Mouse (Mus musculus): ENCODE measurements around the gene Pilrb2. TPM values are rescaled to one million over a fixed set of nuclear protein-coding genes. Genes with fewer than 3 reads are reported as not detected.
"Not testable (repeated sequence)": the region's sequence is repeated elsewhere in the genome, so short reads cannot be mapped to it uniquely, and the experiment has no call there.

The Pilrb2 gene
- 0.70 and 1.1 TPM in 2 replicates for polyA plus RNA-seq (2014; fragmentation: Nextera tagmentation; extraction: Ambion mirVana)

DNA sequence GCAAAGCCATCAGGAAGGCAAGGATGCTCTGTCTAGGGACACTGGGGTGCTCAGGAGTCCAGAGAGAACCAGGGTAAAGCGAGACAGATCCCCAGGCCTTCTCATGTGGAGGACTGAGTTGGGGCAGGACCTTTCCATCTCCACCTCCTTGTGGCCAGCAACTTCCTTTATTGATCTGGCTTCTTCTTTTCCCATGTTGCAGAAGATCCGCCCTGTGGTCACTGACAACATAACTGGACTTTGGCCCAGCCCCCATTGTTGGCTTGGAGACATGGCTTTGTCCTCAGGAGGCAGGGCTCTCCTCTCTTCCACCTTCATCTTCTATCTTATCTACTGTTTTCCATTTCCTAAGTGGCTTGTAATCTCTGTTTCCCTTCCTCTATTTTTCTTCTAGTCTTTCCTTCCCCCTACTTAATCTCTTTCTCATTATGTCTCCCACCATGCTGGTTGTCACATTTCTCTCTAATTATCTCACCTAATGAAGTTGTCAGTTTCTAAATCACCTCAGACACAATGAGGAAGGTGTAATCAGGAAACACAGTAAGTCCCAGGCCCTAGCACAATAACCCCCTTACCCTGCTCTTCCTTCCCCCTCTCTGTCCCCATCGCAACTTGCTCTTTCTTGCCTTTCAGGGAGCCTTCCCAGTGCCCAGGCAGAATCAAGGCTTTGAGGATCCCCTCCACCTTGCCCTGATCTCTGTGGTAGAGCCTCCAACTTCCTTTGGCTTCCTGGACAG lies at the start of gene Pilrb2:
Pilrb2 (minus strand) TSS at position 172 of the 737 bp plus-strand sequence.
- H3K4me3 ChIP-seq (ENCODE audit: low read depth, low read length); H3K27me3 ChIP-seq (ENCODE audit: control insufficient read depth, insufficient read depth, low read length); H3K36me3 ChIP-seq (ENCODE audit: control insufficient read depth, insufficient read depth, low read length); H3K4me2 ChIP-seq (replicated peaks; ENCODE audit: low read depth, low read length); H3K9ac ChIP-seq (replicated peaks; ENCODE audit: low read depth, low read length); H3K27ac ChIP-seq (ENCODE audit: low read length); ATAC-seq (ENCODE audit: insufficient number of reproducible peaks, insufficient read depth, low FRiP score, low read depth); H3K4me1 ChIP-seq (ENCODE audit: control insufficient read depth, insufficient read depth, low read length); H3K9me3 ChIP-seq (ENCODE audit: control insufficient read depth, low read depth, low read length): not testable (repeated sequence)
- 60% methylated on average over 3 of the region's 3 CpGs for WGBS

DNA sequence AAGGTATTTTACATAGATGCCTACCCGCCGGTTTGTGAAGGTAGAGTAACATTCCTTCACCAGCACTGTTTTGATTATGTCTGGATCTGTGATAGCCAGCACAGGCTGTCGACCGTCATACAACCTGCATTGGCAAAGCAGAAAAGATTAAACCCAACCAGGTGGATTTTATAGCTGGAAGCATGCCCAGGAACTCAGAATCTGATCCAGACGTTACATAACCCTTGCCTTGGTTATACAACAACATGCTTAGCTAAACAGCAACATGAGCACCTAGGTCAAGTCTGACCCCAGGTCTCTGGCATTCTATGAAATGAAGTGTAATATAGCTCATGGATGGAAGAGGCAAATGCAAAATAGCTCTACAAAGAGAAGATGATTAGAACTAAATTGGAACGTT lies 43.9 kb upstream of the Pilrb2 start:
- H3K9me3 ChIP-seq (ENCODE audit: control insufficient read depth, low read depth, low read length), result no peaks in the 10 kb centered on the region
- 63% methylated on average over 6 of the region's 6 CpGs for WGBS
- no peak for ATAC-seq (ENCODE audit: insufficient number of reproducible peaks, insufficient read depth, low FRiP score, low read depth)

DNA sequence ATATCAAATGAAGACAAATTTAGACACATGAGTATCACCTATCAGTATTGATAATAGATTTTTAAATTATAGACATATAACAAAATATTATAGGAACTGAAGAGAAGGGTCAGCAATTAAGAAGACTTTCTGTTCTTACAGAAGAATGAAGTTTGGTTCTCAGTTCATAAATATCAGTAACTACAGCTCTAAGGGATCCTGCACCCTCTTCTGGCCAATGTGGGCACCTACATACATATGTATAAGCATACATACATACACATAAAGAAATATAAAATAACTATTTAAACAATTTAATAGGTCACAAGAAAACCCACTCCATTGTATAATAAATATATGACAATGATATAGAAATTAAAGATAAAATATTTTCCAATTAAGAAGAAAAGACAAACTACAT lies 42.9 kb upstream of the Pilrb2 start:
- H3K4me2 ChIP-seq (replicated peaks; ENCODE audit: low read depth, low read length), result no peak overlapping the region
- no peaks in the 10 kb centered on the region for H3K4me1 ChIP-seq (ENCODE audit: control insufficient read depth, insufficient read depth, low read length)
- no peak overlapping the region for H3K9ac ChIP-seq (replicated peaks; ENCODE audit: low read depth, low read length)
- H3K27me3 ChIP-seq (ENCODE audit: control insufficient read depth, insufficient read depth, low read length), result no peaks in the 10 kb centered on the region
- H3K27ac ChIP-seq (ENCODE audit: low read length), result no peak overlapping the region
- ATAC-seq (ENCODE audit: insufficient number of reproducible peaks, insufficient read depth, low FRiP score, low read depth), result no peak
- no peaks in the 10 kb centered on the region for H3K36me3 ChIP-seq (ENCODE audit: control insufficient read depth, insufficient read depth, low read length)
- H3K4me3 ChIP-seq (ENCODE audit: low read depth, low read length), result no peak overlapping the region
- H3K9me3 ChIP-seq (ENCODE audit: control insufficient read depth, low read depth, low read length), result no peaks in the 10 kb centered on the region

More for the DNA sequence above, 43.9 kb upstream of the Pilrb2 start:
- Histone ChIP-seq H3K27ac (ENCODE audit: low read length) (no peak overlapping the region), H3K4me1 (ENCODE audit: control insufficient read depth, insufficient read depth, low read length) (no peaks in the 10 kb centered on the region), H3K36me3 (ENCODE audit: control insufficient read depth, insufficient read depth, low read length) (no peaks in the 10 kb centered on the region), H3K27me3 (ENCODE audit: control insufficient read depth, insufficient read depth, low read length) (no peaks in the 10 kb centered on the region), H3K9ac (replicated peaks; ENCODE audit: low read depth, low read length) (no peak overlapping the region), H3K4me3 (ENCODE audit: low read depth, low read length) (no peak overlapping the region), H3K4me2 (replicated peaks; ENCODE audit: low read depth, low read length) (no peak overlapping the region)

DNA sequence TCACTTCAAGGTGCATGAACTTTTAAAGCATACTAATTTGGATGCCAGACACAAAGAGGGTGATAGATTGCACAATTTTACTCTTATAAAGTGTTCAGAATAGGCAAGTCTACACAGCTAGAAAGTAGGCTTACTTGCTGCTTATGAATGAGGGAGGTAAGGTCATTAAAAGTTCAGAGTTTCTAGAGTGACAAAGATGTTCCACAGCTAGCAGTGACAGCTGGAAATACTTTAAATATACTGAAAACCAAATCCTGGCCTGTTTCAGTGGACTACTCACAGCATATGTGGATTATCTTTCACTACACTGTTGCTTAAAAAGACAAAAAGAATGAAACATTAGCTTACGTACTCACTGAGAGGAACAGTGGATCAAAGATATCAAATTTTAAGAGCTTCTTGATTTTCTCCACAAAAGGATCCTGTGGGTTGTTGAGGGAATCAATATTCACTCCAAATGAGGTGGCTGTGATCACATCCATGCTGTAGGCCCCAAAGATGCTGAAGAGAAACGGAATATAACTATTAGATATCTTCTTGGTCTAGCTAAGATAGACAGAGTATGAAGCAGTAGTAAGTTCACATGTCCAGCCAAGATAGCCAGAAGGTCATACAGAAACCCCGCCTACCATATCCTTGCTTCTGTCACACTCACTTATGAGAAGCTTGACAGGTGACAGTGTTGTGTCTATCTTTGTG lies 38.1 kb upstream of the Pilrb2 start:
- Histone ChIP-seq H3K9ac (replicated peaks; ENCODE audit: low read depth, low read length) (no peak overlapping the region), H3K27ac (ENCODE audit: low read length) (no peak overlapping the region)
- ATAC-seq (ENCODE audit: insufficient number of reproducible peaks, insufficient read depth, low FRiP score, low read depth), result no peak

DNA sequence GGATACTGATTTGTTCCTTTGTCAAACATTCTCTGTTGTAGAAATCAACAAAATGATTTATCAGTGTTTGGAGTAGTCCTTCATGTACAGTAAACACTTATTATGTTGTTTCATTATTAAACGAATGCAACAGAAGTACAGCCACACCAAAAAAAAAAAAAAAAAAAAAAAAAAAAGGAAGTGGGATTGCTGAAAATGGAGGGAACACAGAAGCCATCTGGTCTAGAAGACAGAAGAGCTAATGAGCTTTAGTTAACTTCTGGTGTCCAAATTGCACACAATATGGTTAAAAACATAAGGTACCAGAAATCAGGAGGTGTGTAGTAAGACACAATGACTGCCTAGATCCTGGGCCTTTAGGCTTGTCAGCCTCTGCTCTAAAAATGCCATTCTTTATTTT lies 26.2 kb upstream of the Pilrb2 start:
- no peaks in the 10 kb centered on the region for H3K4me1 ChIP-seq (ENCODE audit: control insufficient read depth, insufficient read depth, low read length)
- no peaks in the 10 kb centered on the region for H3K27me3 ChIP-seq (ENCODE audit: control insufficient read depth, insufficient read depth, low read length)
- no peak overlapping the region for H3K4me2 ChIP-seq (replicated peaks; ENCODE audit: low read depth, low read length)
- H3K36me3 ChIP-seq (ENCODE audit: control insufficient read depth, insufficient read depth, low read length), result no peaks in the 10 kb centered on the region
- WGBS, result 76% methylated on average over 1 of the region's 1 CpGs
- H3K4me3 ChIP-seq (ENCODE audit: low read depth, low read length), result no peak overlapping the region
- H3K27ac ChIP-seq (ENCODE audit: low read length), result no peak overlapping the region
- H3K9me3 ChIP-seq (ENCODE audit: control insufficient read depth, low read depth, low read length), result no peaks in the 10 kb centered on the region
- no peak overlapping the region for H3K9ac ChIP-seq (replicated peaks; ENCODE audit: low read depth, low read length)
- no peak for ATAC-seq (ENCODE audit: insufficient number of reproducible peaks, insufficient read depth, low FRiP score, low read depth)

More for the DNA sequence above, 38.1 kb upstream of the Pilrb2 start:
- 74% methylated on average over 3 of the region's 3 CpGs for WGBS
- Histone ChIP-seq H3K4me1 (ENCODE audit: control insufficient read depth, insufficient read depth, low read length) (no peaks in the 10 kb centered on the region), H3K9me3 (ENCODE audit: control insufficient read depth, low read depth, low read length) (no peaks in the 10 kb centered on the region), H3K4me2 (replicated peaks; ENCODE audit: low read depth, low read length) (no peak overlapping the region), H3K27me3 (ENCODE audit: control insufficient read depth, insufficient read depth, low read length) (no peaks in the 10 kb centered on the region), H3K4me3 (ENCODE audit: low read depth, low read length) (no peak overlapping the region), H3K36me3 (ENCODE audit: control insufficient read depth, insufficient read depth, low read length) (no peaks in the 10 kb centered on the region)

DNA sequence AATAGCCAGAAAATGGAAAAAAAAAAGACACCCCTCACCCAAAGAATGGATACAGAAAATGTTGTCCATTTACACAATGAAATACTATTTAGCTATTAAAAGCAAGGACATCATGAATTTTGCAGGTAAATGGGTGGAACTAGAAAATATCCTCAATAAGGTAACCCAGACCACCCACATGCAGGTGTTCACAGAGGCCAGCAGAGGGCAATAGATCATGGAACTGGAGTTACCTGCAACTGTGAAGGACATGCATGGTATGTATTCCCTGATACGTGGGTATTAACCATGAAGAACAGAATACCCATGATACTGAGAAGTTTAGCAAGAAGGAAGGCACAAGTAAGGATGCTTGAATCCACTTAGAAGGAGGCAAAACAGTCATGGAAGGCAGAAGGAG lies 21.3 kb upstream of the Pilrb2 start:
- no peaks in the 10 kb centered on the region for H3K27me3 ChIP-seq (ENCODE audit: control insufficient read depth, insufficient read depth, low read length)
- no peaks in the 10 kb centered on the region for H3K4me1 ChIP-seq (ENCODE audit: control insufficient read depth, insufficient read depth, low read length)
- no peaks in the 10 kb centered on the region for H3K36me3 ChIP-seq (ENCODE audit: control insufficient read depth, insufficient read depth, low read length)
- ATAC-seq (ENCODE audit: insufficient number of reproducible peaks, insufficient read depth, low FRiP score, low read depth), result no peak
- no peak overlapping the region for H3K27ac ChIP-seq (ENCODE audit: low read length)
- WGBS, result 53% methylated on average over 1 of the region's 1 CpGs
- no peak overlapping the region for H3K9ac ChIP-seq (replicated peaks; ENCODE audit: low read depth, low read length)
- no peak overlapping the region for H3K4me3 ChIP-seq (ENCODE audit: low read depth, low read length)
- no peaks in the 10 kb centered on the region for H3K9me3 ChIP-seq (ENCODE audit: control insufficient read depth, low read depth, low read length)
- H3K4me2 ChIP-seq (replicated peaks; ENCODE audit: low read depth, low read length), result no peak overlapping the region

DNA sequence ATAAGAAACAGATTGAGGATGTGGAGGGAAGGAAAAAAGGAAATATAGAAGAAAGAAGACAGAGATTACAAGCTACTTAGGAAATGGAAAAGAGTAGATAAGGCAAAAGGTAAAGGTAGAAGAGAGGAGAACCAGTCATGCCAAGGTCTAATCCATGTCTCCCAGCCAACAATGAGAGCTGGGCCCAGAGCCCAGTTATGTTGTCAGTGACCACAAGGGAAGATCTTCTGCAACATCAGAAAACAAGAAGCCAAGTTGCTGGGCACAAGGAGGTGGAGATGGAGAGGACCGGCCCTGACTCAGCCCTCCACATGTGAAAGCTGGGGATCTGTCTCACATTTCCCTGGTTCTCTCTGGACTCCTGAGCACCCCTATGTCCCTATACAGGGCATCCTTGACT lies 16.1 kb upstream of the Pilrb2 start:
- Histone ChIP-seq H3K9ac (replicated peaks; ENCODE audit: low read depth, low read length) (no peak overlapping the region), H3K4me2 (replicated peaks; ENCODE audit: low read depth, low read length) (no peak overlapping the region), H3K36me3 (ENCODE audit: control insufficient read depth, insufficient read depth, low read length) (no peaks in the 10 kb centered on the region), H3K27ac (ENCODE audit: low read length) (no peak overlapping the region), H3K4me1 (ENCODE audit: control insufficient read depth, insufficient read depth, low read length) (no peaks in the 10 kb centered on the region), H3K4me3 (ENCODE audit: low read depth, low read length) (no peak overlapping the region), H3K9me3 (ENCODE audit: control insufficient read depth, low read depth, low read length) (no peaks in the 10 kb centered on the region), H3K27me3 (ENCODE audit: control insufficient read depth, insufficient read depth, low read length) (no peaks in the 10 kb centered on the region)
- no peak for ATAC-seq (ENCODE audit: insufficient number of reproducible peaks, insufficient read depth, low FRiP score, low read depth)
- WGBS, result 93% methylated on average over 1 of the region's 1 CpGs

DNA sequence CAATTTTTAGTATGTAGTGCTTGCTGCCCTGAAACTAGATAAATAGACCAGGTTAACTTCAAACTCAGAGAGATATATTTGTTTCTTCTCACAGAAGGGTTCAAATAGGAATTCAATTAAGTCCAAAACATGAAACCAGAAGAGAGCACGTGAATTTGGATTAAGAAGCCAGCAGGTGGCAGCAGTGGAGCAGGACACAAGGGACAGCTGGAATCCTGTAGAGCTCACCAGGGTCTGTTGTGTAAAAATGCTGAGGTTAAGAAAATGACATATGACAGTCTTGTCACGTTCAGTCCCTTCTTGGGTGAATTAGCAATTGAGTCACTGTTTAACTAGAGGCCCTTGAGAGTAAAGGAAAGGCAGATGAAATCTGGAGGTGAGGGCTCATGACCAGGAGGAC lies 14.3 kb upstream of the Pilrb2 start:
- Histone ChIP-seq H3K9ac (replicated peaks; ENCODE audit: low read depth, low read length) (no peak overlapping the region), H3K4me2 (replicated peaks; ENCODE audit: low read depth, low read length) (no peak overlapping the region), H3K27ac (ENCODE audit: low read length) (no peak overlapping the region), H3K27me3 (ENCODE audit: control insufficient read depth, insufficient read depth, low read length) (no peaks in the 10 kb centered on the region), H3K9me3 (ENCODE audit: control insufficient read depth, low read depth, low read length) (no peaks in the 10 kb centered on the region), H3K36me3 (ENCODE audit: control insufficient read depth, insufficient read depth, low read length) (no peaks in the 10 kb centered on the region), H3K4me1 (ENCODE audit: control insufficient read depth, insufficient read depth, low read length) (no peaks in the 10 kb centered on the region), H3K4me3 (ENCODE audit: low read depth, low read length) (no peak overlapping the region)
- no peak for ATAC-seq (ENCODE audit: insufficient number of reproducible peaks, insufficient read depth, low FRiP score, low read depth)
- WGBS, result 4% methylated on average over 2 of the region's 2 CpGs

All from stomach, embryonic 14.5 days (tissue).